Mouse (Mus musculus) left cerebral cortex, postnatal 25 days (tissue): ENCODE results near the gene Spocd1. TPM values are rescaled to one million over a fixed set of nuclear protein-coding genes. Genes with fewer than 3 reads are reported as not detected.
"Not testable (repeated sequence)": the region's sequence is repeated elsewhere in the genome, so short reads cannot be mapped to it uniquely, and the experiment has no call there.

Experiments used
- DNase-seq, 2 experiments: peaks; one replicate each; pipeline ENCODE4 v3.0.0; 2022; ENCODE audit warnings: low spot score in 2 of 2, mixed read lengths in 1 of 2
- intact Hi-C: fragments of 180-260 bp; cut with DNase I; formaldehyde crosslinking; loops from one replicate; pipeline ENCODE4 v1.15.1; 2025
- total RNA-seq, 2 experiments: library from RNA; stranded (reverse); gene quantifications; 2 replicates each; pipeline ENCODE4 v1.2.3; 2021

Spocd1 gene
- under 1 TPM; 0.37 TPM for total RNA-seq

DNA sequence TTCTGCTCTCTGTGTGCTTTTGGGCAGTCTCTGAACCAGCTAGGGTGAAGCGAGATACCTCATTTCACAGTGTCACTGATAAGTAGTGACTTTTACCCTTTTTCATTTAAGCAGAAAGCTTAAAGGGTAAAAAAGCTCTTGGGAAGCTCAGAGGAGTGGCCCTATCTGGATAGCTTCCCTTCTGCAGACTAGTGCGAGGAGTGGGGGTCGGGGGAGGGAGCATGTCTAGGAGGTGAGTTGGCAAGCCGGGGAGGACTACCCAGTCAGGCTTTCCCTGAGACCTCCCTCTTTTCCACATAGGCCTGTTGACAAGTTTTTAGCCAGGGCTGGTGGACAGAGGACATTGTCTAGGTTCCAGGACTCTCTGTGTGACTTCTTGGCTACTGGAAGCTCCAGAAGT is at the start of gene Spocd1:
Spocd1 (plus strand) TSS at position 301 of the 400 bp plus-strand sequence.
- no peak for DNase-seq
- intact Hi-C loops, result loop anchor here (1.0 to 2.0 kb wide), 2 partner anchors 144 to 228 kb away; no protein-coding TSS in a partner anchor

DNA sequence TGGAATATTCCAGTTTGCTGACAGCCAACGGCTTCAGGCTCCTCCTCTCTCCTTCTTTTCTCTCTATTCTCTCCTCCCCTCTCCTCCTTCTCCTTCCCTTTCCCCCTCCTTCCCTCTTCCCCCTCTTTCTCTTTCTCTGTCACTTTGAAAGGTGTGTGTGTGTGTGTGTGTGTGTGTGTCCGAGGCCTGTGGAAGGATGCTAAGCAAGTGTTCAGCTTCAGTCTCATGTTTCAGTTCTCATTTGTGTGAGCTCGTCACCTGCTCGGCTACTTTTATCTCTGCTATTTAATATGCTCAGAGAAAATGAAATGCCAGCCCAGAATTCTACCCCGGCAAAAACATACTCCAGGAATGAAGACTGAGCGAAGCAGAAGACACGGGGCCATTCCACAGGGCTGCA is 48.4 kb upstream of the Spocd1 start:
- intact Hi-C loops, result loop anchor here (5.0 kb wide), 1 partner anchor 58 kb away; no protein-coding TSS in a partner anchor
- no peak for DNase-seq

DNA sequence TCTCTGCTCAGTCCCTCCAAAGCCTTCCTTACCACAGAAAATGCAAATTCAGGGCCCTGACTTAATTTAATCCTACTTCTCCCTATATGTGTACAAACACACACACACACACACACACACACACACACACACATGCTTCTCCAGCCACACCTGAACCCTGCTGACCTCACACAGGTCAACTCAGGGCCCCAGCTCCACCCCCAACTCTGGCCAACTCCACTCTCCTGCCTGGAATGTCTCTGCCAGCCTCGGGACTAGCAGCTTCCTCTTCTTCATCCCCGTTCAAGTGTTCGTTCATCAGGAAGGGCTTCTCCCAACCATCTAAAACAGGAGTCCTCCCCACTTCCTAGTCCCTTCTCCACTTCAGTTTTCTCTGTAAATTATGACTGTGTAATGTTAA is 47.4 kb upstream of the Spocd1 start:
- DNase-seq, result no peak
- intact Hi-C loops, result loop anchor here (5.0 kb wide), 1 partner anchor 59 kb away; no protein-coding TSS in a partner anchor

DNA sequence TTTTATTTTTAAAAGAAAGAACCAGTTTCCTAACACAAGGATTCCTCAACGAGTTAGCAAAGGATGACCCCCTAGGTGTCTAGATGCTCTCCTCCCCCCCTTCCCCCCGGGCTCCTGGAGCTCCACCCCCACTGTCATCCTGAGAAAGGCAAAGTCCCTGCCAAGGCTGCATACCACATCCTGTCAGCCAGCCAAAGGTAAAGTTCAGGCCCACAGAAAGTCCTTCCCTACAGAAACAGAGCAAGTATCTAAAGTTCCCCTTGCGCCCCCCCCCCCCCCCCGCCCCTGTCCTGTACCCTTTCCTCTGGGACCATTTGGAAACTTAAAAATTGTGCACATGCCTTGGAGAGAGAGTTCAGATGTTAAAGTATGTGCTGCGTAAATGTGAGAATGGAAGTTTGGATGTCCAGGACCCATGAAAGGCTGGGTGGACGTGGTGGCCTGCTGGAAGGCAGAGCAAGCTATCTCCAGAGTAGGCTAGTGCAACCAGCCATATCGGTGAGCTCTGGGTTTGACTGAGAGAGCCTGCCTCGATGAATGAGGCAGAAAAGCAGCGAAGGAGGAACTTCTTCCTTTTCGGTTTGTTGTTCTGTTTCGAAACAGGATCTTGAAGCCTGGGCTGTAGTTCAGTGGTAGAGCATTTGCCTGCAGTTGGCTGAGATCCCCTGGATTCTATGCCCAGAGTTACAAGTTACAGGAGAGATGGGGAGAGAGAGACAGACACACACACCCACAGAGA is 46.3 kb upstream of the Spocd1 start:
- intact Hi-C loops, result loop anchor here (5.0 kb wide), 1 partner anchor 60 kb away; no protein-coding TSS in a partner anchor
- DNase-seq, result peak; percentile 40 to 67

DNA sequence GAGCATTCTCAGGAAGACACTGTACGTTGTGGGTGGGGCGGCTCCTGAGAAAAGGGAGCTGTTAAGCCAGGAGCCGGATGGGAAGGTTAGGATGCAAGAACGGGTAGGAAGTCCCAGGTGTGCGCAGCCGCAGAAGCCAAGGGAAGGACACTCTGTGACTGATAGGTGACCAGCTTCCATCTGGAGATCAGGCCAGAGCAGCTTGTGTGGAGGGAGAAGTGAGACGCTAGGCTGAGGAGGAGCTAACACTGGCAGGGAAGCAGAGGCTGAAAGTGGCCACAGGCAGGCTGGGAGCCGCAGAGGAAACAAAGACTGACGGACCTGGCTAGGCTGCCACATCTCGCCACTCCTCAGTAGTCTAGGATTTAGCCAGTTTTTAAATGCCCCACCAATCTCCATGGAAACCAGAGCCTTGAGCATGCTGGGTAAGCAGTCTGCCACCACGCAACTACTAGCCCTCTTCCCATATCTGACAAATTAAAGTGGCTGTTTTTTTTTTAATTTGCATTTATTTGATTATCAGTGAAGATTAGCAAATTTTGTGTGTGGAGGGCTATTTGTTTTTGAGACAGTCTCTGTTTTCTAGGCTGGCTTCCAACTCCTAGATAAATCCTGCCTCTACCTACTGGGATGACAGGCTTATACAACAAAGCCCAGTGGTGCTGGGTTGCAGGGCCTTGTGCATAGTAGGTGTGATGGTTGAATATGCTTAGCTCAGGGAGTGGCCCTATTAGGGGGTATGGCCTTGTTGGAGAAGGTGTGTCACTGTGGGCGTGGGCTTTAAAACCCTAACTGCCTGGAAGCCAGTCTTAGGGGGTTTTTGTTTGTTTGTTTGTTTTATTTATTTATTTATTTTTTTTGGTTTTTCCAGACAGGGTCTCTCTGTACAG is 44.8 kb upstream of the Spocd1 start:
- peak; percentile 50 to 70 for DNase-seq
- intact Hi-C loops, result loop anchor here (5.0 kb wide), 1 partner anchor 62 kb away; no protein-coding TSS in a partner anchor

DNA sequence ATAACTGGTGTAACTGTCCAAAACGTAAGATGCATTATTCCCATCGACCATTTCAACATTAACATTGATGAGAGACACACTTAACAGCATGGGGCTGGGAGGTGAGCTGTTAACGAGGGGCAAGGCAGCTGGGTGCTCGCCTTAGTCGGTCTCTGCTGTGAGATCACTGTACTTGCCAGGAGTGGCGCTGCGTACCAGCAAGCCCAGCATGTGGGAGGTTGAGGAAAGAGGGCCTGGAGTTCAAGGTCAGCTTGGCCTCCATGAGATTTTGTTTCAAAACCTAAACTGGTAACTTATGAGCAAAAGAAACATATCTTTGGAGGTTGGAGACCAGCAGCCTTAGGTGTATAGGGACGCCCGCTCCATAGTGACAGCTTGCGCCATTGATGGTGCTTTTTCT is 39.4 kb upstream of the Spocd1 start:
- intact Hi-C loops, result no loop called here
- DNase-seq, result no peak

DNA sequence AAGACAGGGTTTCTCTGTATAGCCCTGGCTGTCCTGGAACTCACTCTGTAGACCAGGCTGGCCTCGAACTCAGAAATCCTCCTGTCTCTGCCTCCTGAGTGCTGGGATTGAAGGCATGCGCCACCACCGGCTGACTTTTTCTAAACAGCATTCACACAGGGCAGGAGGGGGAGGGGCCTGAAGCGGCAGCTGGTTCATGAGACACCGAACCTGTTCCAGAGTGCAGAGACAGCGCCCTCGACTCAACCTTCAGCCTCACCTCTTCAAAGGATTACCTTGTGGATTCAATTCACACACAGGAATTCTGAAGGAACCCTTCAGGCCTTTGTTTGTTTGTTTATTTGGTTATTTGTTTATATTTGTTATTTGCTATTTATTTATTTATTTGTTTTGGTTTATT is 39.0 kb upstream of the Spocd1 start:
- intact Hi-C loops, result no loop called here
- no peak for DNase-seq

DNA sequence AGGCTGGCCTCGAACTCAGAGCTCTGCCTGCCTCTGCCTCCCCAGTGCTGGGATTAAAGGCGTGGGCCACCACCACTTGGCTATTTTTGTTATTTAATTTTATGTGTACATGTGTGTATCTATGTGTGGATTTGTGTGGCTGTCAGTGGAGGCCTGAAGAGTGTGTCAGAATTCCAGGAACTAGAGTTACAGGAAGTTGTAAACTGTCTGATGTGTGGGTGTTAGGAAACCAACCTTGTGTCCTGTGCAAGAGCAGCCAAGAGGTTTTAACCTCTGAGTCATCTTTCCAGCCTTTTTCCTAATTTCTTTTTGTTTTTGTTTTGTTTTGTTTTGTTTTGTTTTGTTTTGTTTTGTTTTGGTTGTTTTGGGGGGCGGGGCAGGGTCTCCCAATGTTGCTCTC is 34.2 kb upstream of the Spocd1 start:
- DNase-seq, result no peak

DNA sequence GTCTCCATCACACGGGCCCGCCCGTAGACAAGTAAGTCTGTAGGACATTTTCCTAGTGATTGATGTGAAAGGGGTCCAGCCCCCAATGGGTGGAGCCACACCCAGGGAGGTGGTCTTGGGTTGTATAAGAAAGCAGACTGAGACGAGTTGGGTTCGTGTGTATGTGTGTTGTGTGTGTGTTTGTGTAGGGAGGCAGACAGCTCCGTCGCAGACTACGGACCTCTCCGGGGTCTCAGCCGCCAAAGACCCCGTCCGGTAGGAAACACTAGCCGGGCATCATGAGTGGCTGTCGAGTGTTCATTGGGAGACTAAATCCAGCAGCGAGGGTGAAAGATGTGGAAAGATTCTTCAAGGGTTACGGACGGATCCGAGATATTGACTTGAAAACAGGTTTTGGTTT is 30.2 kb upstream of the Spocd1 start:
- intact Hi-C loops, DNase-seq: not testable (repeated sequence)

More for the DNA sequence above, 34.2 kb upstream of the Spocd1 start:
- intact Hi-C loops, result no loop called here

DNA sequence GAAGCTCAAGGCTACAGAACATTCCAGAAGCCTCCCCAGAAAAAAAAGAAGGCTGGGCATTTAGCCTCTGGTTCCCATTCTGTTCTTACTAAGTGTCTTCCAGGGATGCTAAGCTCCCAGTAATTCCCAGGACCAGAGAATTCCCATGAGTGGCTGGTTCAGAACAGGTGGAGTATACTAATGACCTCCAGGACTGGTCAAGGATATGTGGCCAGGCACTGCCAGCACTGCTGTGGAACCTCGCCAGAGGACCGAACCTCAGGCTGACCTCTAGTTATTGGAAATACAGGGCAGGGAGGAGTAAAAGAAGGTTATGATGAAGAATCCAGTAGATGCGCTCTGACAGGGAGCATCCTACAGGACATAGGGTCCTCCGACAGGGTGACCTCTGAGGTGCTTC is 26.7 kb upstream of the Spocd1 start:
- intact Hi-C loops, result no loop called here
- no peak for DNase-seq

DNA sequence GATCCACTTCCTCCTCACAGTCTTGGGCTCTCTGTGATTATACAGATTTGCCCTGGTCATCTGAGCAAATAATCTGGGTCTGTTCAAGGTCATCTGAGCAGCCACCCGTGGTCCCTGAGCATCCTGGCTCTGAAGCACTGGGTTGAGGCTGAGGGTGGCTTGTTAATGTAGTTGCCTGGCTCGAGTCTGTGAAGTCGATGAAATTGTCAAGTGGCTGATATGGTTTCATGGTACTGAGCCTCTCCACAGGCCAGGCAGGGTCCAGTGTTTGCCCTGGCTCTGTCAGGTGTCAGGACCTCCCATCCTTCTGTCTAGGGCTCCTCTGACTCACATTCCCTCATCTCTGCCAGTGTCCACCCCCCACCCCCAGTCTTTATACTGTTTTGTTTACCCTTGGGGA is 25.5 kb upstream of the Spocd1 start:
- DNase-seq, result no peak
- intact Hi-C loops, result no loop called here

DNA sequence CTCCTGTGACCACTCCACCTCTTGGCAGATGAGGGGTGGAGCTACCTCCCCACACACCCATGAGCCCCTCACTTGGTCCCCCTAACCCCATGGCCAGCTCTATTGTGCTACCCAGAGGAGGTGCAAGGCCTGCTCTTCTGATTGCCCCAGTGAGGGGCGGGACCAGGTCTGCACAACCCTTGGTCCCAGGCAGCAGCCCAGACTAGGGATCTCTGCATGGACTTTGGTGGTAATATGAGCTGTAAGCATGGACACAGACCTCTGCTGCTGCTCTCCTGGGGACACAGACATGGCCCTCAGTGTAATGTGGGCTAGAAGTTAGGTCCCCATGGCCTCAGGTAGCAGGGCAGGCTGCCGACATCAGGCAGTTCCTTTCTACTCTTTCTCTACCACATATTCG is 24.0 kb upstream of the Spocd1 start:
- intact Hi-C loops, result no loop called here
- no peak for DNase-seq

DNA sequence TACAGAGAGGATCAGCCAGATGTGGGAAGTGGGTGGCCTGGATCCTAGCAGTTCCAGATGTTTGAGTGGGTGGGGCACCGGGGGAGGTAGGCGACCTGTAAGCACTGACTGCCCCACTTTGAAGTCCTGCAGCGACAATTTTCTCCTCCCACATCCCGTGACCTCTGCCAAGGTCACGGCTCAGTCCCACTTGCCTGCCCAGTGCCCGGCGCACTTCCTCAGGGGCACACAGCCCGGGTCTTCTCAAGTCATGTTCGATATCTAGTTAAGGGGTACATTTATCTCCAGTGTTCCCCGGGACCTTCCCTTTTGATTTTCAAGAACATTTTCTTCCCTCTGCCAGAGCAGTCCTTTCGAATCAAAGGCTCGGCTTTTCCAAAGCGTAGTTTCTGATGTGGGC is 23.0 kb upstream of the Spocd1 start:
- no peak for DNase-seq

DNA sequence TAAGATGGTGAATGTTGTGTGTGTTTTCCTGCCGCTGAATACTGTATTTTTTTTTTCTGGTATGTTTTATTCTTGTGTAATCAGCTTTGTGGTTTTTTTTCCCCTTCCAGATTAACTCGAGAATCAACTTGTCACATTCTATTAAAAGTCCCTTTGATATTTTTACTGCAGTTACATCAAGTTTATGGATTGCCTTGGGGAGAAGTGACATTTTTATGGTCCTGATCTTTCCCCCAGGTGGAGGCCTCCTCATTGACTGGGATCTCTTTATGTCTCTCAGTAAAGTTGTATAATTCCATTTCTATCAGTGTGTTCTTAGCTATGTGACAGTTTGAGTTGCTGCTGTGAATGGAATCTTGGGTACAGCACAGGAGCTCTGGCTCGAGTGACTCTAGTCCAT is 20.2 kb upstream of the Spocd1 start:
- intact Hi-C loops, result no loop called here
- DNase-seq, result no peak

More for the DNA sequence above, 23.0 kb upstream of the Spocd1 start:
- intact Hi-C loops, result no loop called here

DNA sequence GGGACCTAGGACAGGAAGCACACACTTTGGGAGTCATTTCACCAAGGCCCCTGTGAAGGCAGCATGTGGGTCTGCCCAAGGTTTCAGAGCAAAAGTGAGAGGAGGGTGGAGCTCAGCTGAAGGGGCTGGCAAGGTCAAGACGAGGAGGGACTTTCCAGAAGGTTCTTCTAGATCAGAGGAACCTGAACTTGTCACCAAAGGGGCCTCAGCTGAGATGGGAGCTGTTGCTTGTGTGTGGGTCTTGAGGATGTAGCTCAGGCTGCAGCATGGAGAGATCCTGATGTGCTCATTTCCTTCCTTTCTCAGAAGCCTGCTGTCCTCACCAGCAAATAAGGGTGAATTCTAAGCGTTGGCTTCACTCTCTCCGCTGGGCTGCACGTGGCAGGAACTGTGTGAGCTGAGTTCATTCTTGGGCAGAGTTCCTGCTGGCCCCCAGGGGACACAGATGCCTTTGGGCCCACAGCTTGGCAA is 19.8 kb upstream of the Spocd1 start:
- no peak for DNase-seq
- intact Hi-C loops, result no loop called here

DNA sequence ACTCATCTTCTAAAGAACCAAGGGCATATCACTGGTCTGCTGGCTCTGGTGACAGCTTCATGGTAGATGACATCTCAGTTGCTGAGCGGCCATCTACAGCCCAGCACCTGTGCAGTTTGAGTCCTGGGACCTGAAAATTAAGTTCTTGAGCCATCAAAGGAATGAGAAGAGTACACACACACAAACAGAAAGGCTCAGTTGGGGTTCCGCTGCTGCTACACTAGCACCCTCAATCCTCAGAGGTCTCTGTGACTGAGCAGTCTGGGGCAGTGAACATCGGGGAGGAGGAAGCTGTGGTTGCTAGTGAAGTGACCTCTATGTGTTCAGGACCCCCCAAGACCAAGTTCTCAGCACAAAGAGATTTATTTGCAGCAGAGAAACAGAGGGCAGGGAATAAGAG is 16.1 kb upstream of the Spocd1 start:
- no peak for DNase-seq
- intact Hi-C loops, result no loop called here

DNA sequence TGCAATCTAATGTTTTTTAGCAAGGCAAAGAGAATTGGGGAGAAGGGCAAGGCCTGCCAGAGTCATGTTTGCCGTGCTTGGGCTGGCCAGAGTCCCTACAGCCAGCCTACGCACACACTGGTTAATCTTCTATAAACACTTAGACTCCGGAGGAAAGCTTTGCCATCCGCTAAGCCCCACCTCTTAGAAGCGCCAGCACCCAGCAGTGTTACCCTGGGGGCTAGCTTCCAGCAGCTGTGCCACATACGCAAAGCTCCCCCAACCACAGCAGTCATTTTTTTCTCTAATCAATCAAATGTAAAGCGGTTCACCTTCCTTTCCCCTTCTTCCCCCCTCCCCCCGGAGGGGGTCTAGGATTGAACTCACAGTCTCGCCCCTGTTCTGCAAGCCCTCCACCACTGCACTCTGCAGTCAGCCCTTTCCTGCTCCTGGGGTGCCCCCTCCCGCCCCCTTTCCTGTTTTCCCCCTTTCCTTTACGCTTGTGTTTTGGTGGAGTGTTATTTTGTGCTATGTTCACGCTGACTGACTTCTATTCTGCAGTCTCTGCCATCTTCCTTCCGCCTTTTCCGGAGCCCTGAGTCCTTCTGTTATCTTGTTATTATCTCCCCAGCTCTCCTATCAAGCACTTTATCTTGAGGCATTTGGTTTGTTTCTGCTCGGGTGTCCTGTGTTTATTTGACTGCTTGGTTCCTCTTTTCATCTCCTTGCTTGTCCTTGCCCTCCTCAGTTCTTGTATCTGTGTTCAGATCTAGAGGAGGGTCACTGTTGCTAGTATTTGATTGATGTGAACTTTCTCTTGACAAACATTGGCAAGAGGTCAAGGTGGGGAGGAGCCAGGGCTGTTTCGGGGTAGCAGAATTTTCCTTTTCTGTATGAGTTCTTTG is 15.0 kb upstream of the Spocd1 start:
- intact Hi-C loops, result no loop called here
- DNase-seq, result no peak

DNA sequence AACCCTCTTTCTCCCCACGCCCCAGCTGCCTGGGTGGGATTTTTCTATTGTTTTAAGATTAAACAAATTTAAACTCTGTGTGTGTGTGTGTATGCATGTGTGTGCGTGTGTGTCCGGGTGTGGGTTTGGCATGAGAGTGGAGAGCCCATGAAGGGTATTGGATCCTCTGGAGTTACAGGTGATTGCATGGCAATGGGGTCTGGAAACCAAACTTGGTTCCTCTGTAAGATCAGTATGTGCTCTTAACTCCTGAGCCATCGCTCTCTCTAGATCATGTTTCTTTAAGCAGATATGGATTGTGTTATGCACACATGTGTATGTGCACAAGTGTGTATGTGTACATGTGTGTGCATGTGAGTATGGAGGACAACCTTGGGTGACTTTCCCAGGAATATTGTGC is 14.4 kb upstream of the Spocd1 start:
- intact Hi-C loops, result no loop called here
- DNase-seq, result no peak

DNA sequence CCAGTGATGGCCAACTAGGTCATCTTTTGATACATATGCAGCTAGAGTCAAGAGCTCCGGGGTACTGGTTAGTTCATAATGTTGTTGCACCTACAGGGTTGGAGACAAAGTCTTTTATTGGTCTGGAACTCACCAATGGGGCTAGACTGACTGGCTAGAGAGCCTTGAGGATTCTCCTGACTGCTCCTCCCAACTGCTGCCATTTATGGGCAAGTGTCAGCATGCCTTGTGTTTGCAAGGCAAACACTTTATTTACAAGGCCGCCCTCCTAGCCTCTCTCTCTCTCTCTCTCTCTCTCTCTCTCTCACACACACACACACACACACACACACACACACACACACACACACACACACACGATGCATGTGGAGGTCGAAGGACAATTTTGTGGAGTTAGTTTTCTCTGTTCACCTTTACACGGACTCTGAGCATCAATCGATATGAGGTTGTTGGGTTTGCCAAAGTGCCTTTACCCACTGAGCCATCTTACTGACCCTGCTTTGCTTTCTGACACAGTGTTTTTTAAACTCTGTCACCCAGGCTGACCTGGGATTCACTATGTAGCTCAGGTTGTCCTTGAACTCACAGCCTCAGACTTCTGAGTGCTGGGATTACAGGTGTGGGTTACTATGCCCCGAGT is 13.6 kb upstream of the Spocd1 start:
- DNase-seq, result no peak
- intact Hi-C loops, result no loop called here
